Mouse (Mus musculus) CH12.LX (cell line): ENCODE measurements around the gene Itpk1. TPM values are rescaled to one million over a fixed set of nuclear protein-coding genes. Genes with fewer than 3 reads are reported as not detected.

ENCODE experiments used
- DNase-seq: peaks from one replicate; pipeline ENCODE4 v3.0.0-alpha.2; 2013; ENCODE audit errors: extremely low read depth
- H3K27ac ChIP-seq: 2 replicates; pipeline ENCODE4 v1.5.1; 2012; ENCODE audit warnings: low read depth, mild to moderate bottlenecking, control low read depth, moderate library complexity; ENCODE audit not compliant: insufficient read depth
- H3K27me3 ChIP-seq: replicated peaks from 2 replicates; pipeline ENCODE3; 2012; ENCODE audit warnings: inconsistent platforms
- H3K36me3 ChIP-seq, 2 experiments: replicated peaks in 1 of 2; 2 replicates each; pipeline versions ENCODE3 to v1.6.1; 2012; ENCODE audit warnings: inconsistent platforms in 1 of 2, low read length in 1 of 2, mild to moderate bottlenecking in 1 of 2, mixed read lengths in 1 of 2, moderate library complexity in 1 of 2; ENCODE audit not compliant: control insufficient read depth in 1 of 2, insufficient read depth in 1 of 2
- H3K4me1 ChIP-seq, 2 experiments: 2 replicates each; pipeline ENCODE4 v1.6.1; 2012; ENCODE audit warnings: inconsistent platforms in 1 of 2, moderate library complexity in 1 of 2; ENCODE audit not compliant: insufficient read depth in 2 of 2, control insufficient read depth in 1 of 2
- H3K4me2 ChIP-seq: 2 replicates; pipeline ENCODE4 v1.6.1; 2012; ENCODE audit warnings: low read depth, mild to moderate bottlenecking, control low read depth; ENCODE audit not compliant: poor library complexity, insufficient read depth, severe bottlenecking
- H3K4me3 ChIP-seq, 3 experiments: fragments of 150-350 bp in 1 of 3; sonication (generic) in 1 of 3; replicated peaks in 1 of 3; 2 replicates each; pipeline versions ENCODE3 to v1.5.1; 2011 to 2012; ENCODE audit warnings: low read depth in 2 of 3, low read length in 2 of 3, mild to moderate bottlenecking in 2 of 3, moderate library complexity in 2 of 3, control low read depth in 1 of 3, improper control_type of control experiment in 1 of 3, inconsistent platforms in 1 of 3, mixed read lengths in 1 of 3; ENCODE audit not compliant: poor library complexity in 1 of 3
- H3K79me2 ChIP-seq: replicated peaks from 2 replicates; pipeline ENCODE4 v1.6.1; 2012; ENCODE audit warnings: mild to moderate bottlenecking, moderate library complexity; ENCODE audit not compliant: control insufficient read depth, poor library complexity, insufficient read depth, severe bottlenecking; ENCODE audit errors: extremely low read depth
- H3K9ac ChIP-seq: 2 replicates; pipeline ENCODE4 v1.6.1; 2012; ENCODE audit warnings: low read depth, mild to moderate bottlenecking, control low read depth, moderate library complexity; ENCODE audit not compliant: insufficient read depth
- H3K9me3 ChIP-seq: replicated peaks from 2 replicates; pipeline ENCODE3; 2012; ENCODE audit warnings: low read length, inconsistent platforms, mixed read lengths
- CHD1 ChIP-seq: IDR thresholded peaks from 2 replicates; pipeline ENCODE4 v1.6.1; 2012; ENCODE audit warnings: low read depth, low read length, improper control_type of control experiment, inconsistent platforms
- ELF1 ChIP-seq: IDR thresholded peaks from 2 replicates; pipeline ENCODE4 v1.6.1; 2014; ENCODE audit warnings: low read depth, mild to moderate bottlenecking, inconsistent platforms, low read length, improper control_type of control experiment
- EP300 ChIP-seq: IDR thresholded peaks from 2 replicates; pipeline ENCODE4 v1.6.1; 2011; ENCODE audit warnings: low read length, improper control_type of control experiment
- ETS1 ChIP-seq: conservative IDR thresholded peaks from 2 replicates; pipeline ENCODE4 v1.6.1; 2012; ENCODE audit warnings: low read depth, mild to moderate bottlenecking, inconsistent platforms, low read length, improper control_type of control experiment, moderate library complexity
- GABPA ChIP-seq: IDR thresholded peaks from 2 replicates; pipeline ENCODE4 v1.6.1; 2012; ENCODE audit warnings: low read depth, low read length, improper control_type of control experiment, inconsistent platforms; ENCODE audit not compliant: insufficient replicate concordance
- IRF4 ChIP-seq: IDR thresholded peaks from 2 replicates; pipeline ENCODE4 v1.6.1; 2014; ENCODE audit warnings: low read depth, mild to moderate bottlenecking, inconsistent platforms, low read length, improper control_type of control experiment
- JUND ChIP-seq: conservative IDR thresholded peaks from 2 replicates; pipeline ENCODE4 v1.6.1; 2011; ENCODE audit warnings: low read depth, low read length, improper control_type of control experiment
- MEF2A ChIP-seq: IDR thresholded peaks from 2 replicates; pipeline ENCODE4 v1.6.1; 2014; ENCODE audit warnings: low read depth, mild to moderate bottlenecking, inconsistent platforms, low read length, improper control_type of control experiment, borderline replicate concordance
- MYC ChIP-seq: IDR thresholded peaks from 2 replicates; pipeline ENCODE4 v1.6.1; 2011; ENCODE audit warnings: low read depth, mild to moderate bottlenecking, improper control_type of control experiment, low read length
- NELFE ChIP-seq: IDR thresholded peaks from 2 replicates; pipeline ENCODE4 v1.6.1; 2011; ENCODE audit warnings: low read depth, low read length, improper control_type of control experiment
- NRF1 ChIP-seq: IDR thresholded peaks from 2 replicates; pipeline ENCODE4 v1.6.1; 2014; ENCODE audit warnings: low read depth, mild to moderate bottlenecking, inconsistent platforms, low read length, improper control_type of control experiment, moderate library complexity
- POLR2A ChIP-seq: IDR thresholded peaks from 2 replicates; pipeline ENCODE4 v1.6.1; 2011; ENCODE audit warnings: low read depth, mild to moderate bottlenecking, improper control_type of control experiment, low read length
- RCOR1 ChIP-seq: conservative IDR thresholded peaks from 2 replicates; pipeline ENCODE4 v1.6.1; 2012; ENCODE audit warnings: low read depth, mild to moderate bottlenecking, inconsistent platforms, low read length, improper control_type of control experiment
- UBTF ChIP-seq: IDR thresholded peaks from 2 replicates; pipeline ENCODE4 v1.6.1; 2012; ENCODE audit warnings: low read depth, mild to moderate bottlenecking, inconsistent platforms, low read length, improper control_type of control experiment, moderate library complexity
- USF2 ChIP-seq: conservative IDR thresholded peaks from 2 replicates; pipeline ENCODE4 v1.6.1; 2011; ENCODE audit warnings: low read depth, low read length, improper control_type of control experiment
- ZC3H11A ChIP-seq: IDR thresholded peaks from 2 replicates; pipeline ENCODE4 v1.6.1; 2012; ENCODE audit warnings: low read depth, mild to moderate bottlenecking, inconsistent platforms, low read length, improper control_type of control experiment
- ZKSCAN1 ChIP-seq: IDR thresholded peaks from 2 replicates; pipeline ENCODE4 v1.6.1; 2012; ENCODE audit warnings: low read depth, inconsistent platforms, low read length, improper control_type of control experiment, borderline replicate concordance
- ZMIZ1 ChIP-seq: IDR thresholded peaks from 2 replicates; pipeline ENCODE4 v1.6.1; 2012; ENCODE audit warnings: low read depth, mild to moderate bottlenecking, inconsistent platforms, low read length, improper control_type of control experiment
- dilution Hi-C: fragments of 300-500 bp; cut with MboI; formaldehyde crosslinking; loops from 2 replicates; pipeline ENCODE4 v1.14.3; 2020; ENCODE audit warnings: low sequenced_read_pairs; ENCODE audit not compliant: extremely low pct_unique_long_range_greater_than_20kb, extremely low pct_ligation_motif_present
- in situ Hi-C: fragments of 300-500 bp; cut with MboI; formaldehyde crosslinking; loops from 3 replicates; pipeline ENCODE4 v1.14.3; 2019; ENCODE audit warnings: low sequenced_read_pairs, low pct_ligation_motif_present, low pct_unique_long_range_greater_than_20kb, mixed read lengths
- polyA plus RNA-seq: library from polyadenylated mRNA; unstranded; fragments of >175 nt; gene quantifications from 2 replicates; pipeline ENCODE4 v1.2.1, GENCODE M21; 2012; ENCODE audit warnings: low read depth; ENCODE audit not compliant: insufficient read length
- total RNA-seq, 2 experiments: library from RNA; depleted of rRNA; stranded (reverse); fragments of 300-350 nt in 1 of 2; fragments of >200 nt in 1 of 2; gene quantifications; 2 replicates each; pipeline ENCODE4 v1.2.3; 2012 to 2014

The Itpk1 gene
- total and polyA plus RNA-seq, 3 experiments: 14.0 to 25.1 (median 19.2) TPM

DNA sequence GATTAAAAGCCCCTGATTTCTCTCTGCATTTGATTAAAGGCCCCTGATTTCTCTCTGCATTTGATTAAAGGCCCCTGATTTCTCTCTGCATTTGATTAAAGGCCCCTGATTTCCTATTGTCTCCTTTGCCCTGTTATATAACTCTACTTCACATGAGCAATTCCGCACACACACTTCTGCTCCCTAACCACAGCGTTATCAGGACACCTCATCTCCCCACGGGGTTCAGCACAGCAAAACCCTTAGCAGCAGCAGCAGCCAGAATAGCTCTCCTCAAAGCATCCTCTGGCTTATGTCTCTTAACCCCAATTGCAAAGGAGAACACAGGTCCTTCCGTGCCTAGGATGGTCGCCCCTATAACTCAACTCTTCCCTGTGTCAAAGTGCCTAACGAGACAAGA is 99.1 kb downstream of the Itpk1 start:
- no peak overlapping the region for H3K4me3 ChIP-seq
- TF ChIP-seq NELFE (no peak), USF2 (no peak), POLR2A (no peak), MYC (no peak), MEF2A (no peak), EP300 (no peak), JUND (no peak), GABPA (no peak), IRF4 (no peak), RCOR1 (no peak), UBTF (no peak), ZMIZ1 (no peak), NRF1 (no peak), ZKSCAN1 (no peak)
- no peaks in the 10 kb centered on the region for H3K9me3 ChIP-seq
- no peak overlapping the region for H3K27ac ChIP-seq
- H3K36me3 ChIP-seq: peaks cover 30 to 97% of the 10 kb centered on the region in 2 experiments
- no peak for DNase-seq
- no peak overlapping the region for H3K4me2 ChIP-seq
- H3K9ac ChIP-seq: no peak overlapping the region
- dilution Hi-C loops: no loop called here
- no peaks in the 10 kb centered on the region for H3K27me3 ChIP-seq
- peaks cover 0 to 16% of the 10 kb centered on the region in 2 experiments; a peak in 1 of 4 replicates for H3K4me1 ChIP-seq
- H3K79me2 ChIP-seq: no peaks in the 10 kb centered on the region
- in situ Hi-C loops: no loop called here

- no peaks in the 10 kb centered on the region for H3K27me3 ChIP-seq
- in situ Hi-C loops: no loop called here
- H3K79me2 ChIP-seq: no peaks in the 10 kb centered on the region
- peaks cover 23 to 97% of the 10 kb centered on the region in 2 experiments for H3K36me3 ChIP-seq
- no peak overlapping the region for H3K27ac ChIP-seq
- TF ChIP-seq USF2: no peak
- TF ChIP-seq CHD1: no peak
- no peak for TF ChIP-seq NRF1
- no peak for TF ChIP-seq ZC3H11A
- no peak for TF ChIP-seq ELF1
- no peak for TF ChIP-seq ETS1
- no peak overlapping the region for H3K4me2 ChIP-seq
- H3K9me3 ChIP-seq: peaks cover 13% of the 10 kb centered on the region
- dilution Hi-C loops: no loop called here
- H3K4me1 ChIP-seq: peaks cover 0 to 8% of the 10 kb centered on the region in 2 experiments; a peak in 1 of 4 replicates
- no peak overlapping the region for H3K9ac ChIP-seq
- DNase-seq: no peak
- no peak overlapping the region for H3K4me3 ChIP-seq
Measured at GRCm38 (mm10) chr12:102602255-102603041, 102.3 kb downstream of the Itpk1 start.
